Mouse (Mus musculus): ENCODE measurements around the gene Hoxa10. TPM values are rescaled to one million over a fixed set of nuclear protein-coding genes. Genes with fewer than 3 reads are reported as not detected.

Hoxa10 gene
- total and polyA plus RNA-seq, 3 experiments: 0.05 TPM; not detected in 2

- ATAC-seq (ENCODE audit: extremely low read depth, insufficient number of reproducible peaks, low FRiP score, poor library complexity, severe bottlenecking): no peak
- Histone ChIP-seq H3K4me3 (ENCODE audit: low read depth, low read length) (no peak within 1 kb of the TSS; the same call in 1 of the 2 replicates), H3K9me3 (replicated peaks) (peaks cover 13% of the 10 kb centered on the region), H3K36me3 (replicated peaks) (no peaks in the 10 kb centered on the region), H3K4me1 (ENCODE audit: insufficient read depth, low read depth, low read length) (no peaks in the 10 kb centered on the region), H3K27me3 (ENCODE audit: insufficient read depth, low read length) (peaks cover 12% of the 10 kb centered on the region; the same call in 1 of the 2 replicates)
- no peak for TF ChIP-seq POLR2AphosphoS5 (IDR thresholded peaks at IDR 0.05; ENCODE audit: insufficient replicate concordance, low read depth, low read length)
- no peak for TF ChIP-seq TAL1 (conservative IDR thresholded peaks at IDR 0.05; ENCODE audit: low read depth, low read length)
- no peak for TF ChIP-seq GATA2 (IDR thresholded peaks at IDR 0.05; ENCODE audit: borderline replicate concordance, low read depth, low read length)
- no peak for TF ChIP-seq CTCF (IDR thresholded peaks at IDR 0.05; ENCODE audit: low read depth, low read length)
- no peak for TF ChIP-seq GATA1 (IDR thresholded peaks at IDR 0.05; ENCODE audit: borderline replicate concordance, low read length)
- DNase-seq (ENCODE audit: low spot score): no peak
These were observed 36.5 kb downstream of the Hoxa10 start, which contains the start of gene Hoxa5 for GRCm38 (mm10) chr6:52204050-52204752. Gene Hoxa5, minus strand, starts transcription at chr6:52204587.

GRCm38 (mm10) chr6:52203371-52204049 is 37.1 kb downstream of the Hoxa10 start:
- TF ChIP-seq TAL1 (conservative IDR thresholded peaks at IDR 0.05; ENCODE audit: low read depth, low read length) (no peak), POLR2AphosphoS5 (IDR thresholded peaks at IDR 0.05; ENCODE audit: insufficient replicate concordance, low read depth, low read length) (no peak), CTCF (IDR thresholded peaks at IDR 0.05; ENCODE audit: low read depth, low read length) (no peak)
- DNase-seq (ENCODE audit: low spot score): no peak
- H3K27me3 ChIP-seq (ENCODE audit: insufficient read depth, low read length): peaks cover 11% of the 10 kb centered on the region; the same call in 1 of the 2 replicates
- peaks cover 13% of the 10 kb centered on the region for H3K9me3 ChIP-seq (replicated peaks)
- H3K36me3 ChIP-seq (replicated peaks): no peaks in the 10 kb centered on the region
- no peak overlapping the region for H3K4me3 ChIP-seq (ENCODE audit: low read depth, low read length)
- no peaks in the 10 kb centered on the region for H3K4me1 ChIP-seq (ENCODE audit: insufficient read depth, low read depth, low read length)
- no peak for ATAC-seq (ENCODE audit: extremely low read depth, insufficient number of reproducible peaks, low FRiP score, poor library complexity, severe bottlenecking)

- Histone ChIP-seq H3K36me3 (replicated peaks) (no peaks in the 10 kb centered on the region), H3K4me3 (ENCODE audit: low read depth, low read length) (no peak overlapping the region), H3K9me3 (replicated peaks) (peaks cover 13% of the 10 kb centered on the region), H3K4me1 (ENCODE audit: insufficient read depth, low read depth, low read length) (no peaks in the 10 kb centered on the region), H3K27me3 (ENCODE audit: insufficient read depth, low read length) (peaks cover 10% of the 10 kb centered on the region; the same call in 1 of the 2 replicates)
- TF ChIP-seq GATA2 (IDR thresholded peaks at IDR 0.05; ENCODE audit: borderline replicate concordance, low read depth, low read length): no peak
- ATAC-seq (ENCODE audit: extremely low read depth, insufficient number of reproducible peaks, low FRiP score, poor library complexity, severe bottlenecking): no peak
- no peak for DNase-seq (ENCODE audit: low spot score)
These were observed 37.6 kb downstream of the Hoxa10 start for GRCm38 (mm10) chr6:52203121-52203370.

GRCm38 (mm10) chr6:52202362-52203120 is 38.1 kb downstream of the Hoxa10 start:
- no peak for TF ChIP-seq CTCF (IDR thresholded peaks at IDR 0.05; ENCODE audit: low read depth, low read length)
- TF ChIP-seq TAL1 (conservative IDR thresholded peaks at IDR 0.05; ENCODE audit: low read depth, low read length): no peak
- TF ChIP-seq GATA2 (IDR thresholded peaks at IDR 0.05; ENCODE audit: borderline replicate concordance, low read depth, low read length): no peak
- TF ChIP-seq GATA1 (IDR thresholded peaks at IDR 0.05; ENCODE audit: borderline replicate concordance, low read length): no peak
- TF ChIP-seq POLR2AphosphoS5 (IDR thresholded peaks at IDR 0.05; ENCODE audit: insufficient replicate concordance, low read depth, low read length): no peak
- DNase-seq (ENCODE audit: low spot score): no peak
- ATAC-seq (ENCODE audit: extremely low read depth, insufficient number of reproducible peaks, low FRiP score, poor library complexity, severe bottlenecking): no peak
- peaks cover 10% of the 10 kb centered on the region; the same call in 1 of the 2 replicates for H3K27me3 ChIP-seq (ENCODE audit: insufficient read depth, low read length)
- no peaks in the 10 kb centered on the region for H3K4me1 ChIP-seq (ENCODE audit: insufficient read depth, low read depth, low read length)
- H3K9me3 ChIP-seq (replicated peaks): peaks cover 13% of the 10 kb centered on the region
- H3K4me3 ChIP-seq (ENCODE audit: low read depth, low read length): no peak overlapping the region
- no peaks in the 10 kb centered on the region for H3K36me3 ChIP-seq (replicated peaks)

- TF ChIP-seq GATA2 (IDR thresholded peaks at IDR 0.05; ENCODE audit: borderline replicate concordance, low read depth, low read length) (no peak), GATA1 (IDR thresholded peaks at IDR 0.05; ENCODE audit: borderline replicate concordance, low read length) (no peak), POLR2AphosphoS5 (IDR thresholded peaks at IDR 0.05; ENCODE audit: insufficient replicate concordance, low read depth, low read length) (no peak), CTCF (IDR thresholded peaks at IDR 0.05; ENCODE audit: low read depth, low read length) (no peak), TAL1 (conservative IDR thresholded peaks at IDR 0.05; ENCODE audit: low read depth, low read length) (no peak)
- Histone ChIP-seq H3K27me3 (ENCODE audit: insufficient read depth, low read length) (peaks cover 10% of the 10 kb centered on the region; the same call in 1 of the 2 replicates), H3K36me3 (replicated peaks) (no peaks in the 10 kb centered on the region), H3K4me3 (ENCODE audit: low read depth, low read length) (no peak overlapping the region), H3K4me1 (ENCODE audit: insufficient read depth, low read depth, low read length) (no peaks in the 10 kb centered on the region), H3K9me3 (replicated peaks) (peaks cover 13% of the 10 kb centered on the region)
- ATAC-seq (ENCODE audit: extremely low read depth, insufficient number of reproducible peaks, low FRiP score, poor library complexity, severe bottlenecking) (no peak), DNase-seq (ENCODE audit: low spot score) (no peak)
These were observed 39.4 kb downstream of the Hoxa10 start for GRCm38 (mm10) chr6:52201269-52201668.

GRCm38 (mm10) chr6:52200751-52201250 is 39.9 kb downstream of the Hoxa10 start:
- ATAC-seq (ENCODE audit: extremely low read depth, insufficient number of reproducible peaks, low FRiP score, poor library complexity, severe bottlenecking): no peak
- peaks cover 11% of the 10 kb centered on the region for H3K9me3 ChIP-seq (replicated peaks)
- DNase-seq (ENCODE audit: low spot score): no peak
- TF ChIP-seq TAL1 (conservative IDR thresholded peaks at IDR 0.05; ENCODE audit: low read depth, low read length): no peak
- TF ChIP-seq CTCF (IDR thresholded peaks at IDR 0.05; ENCODE audit: low read depth, low read length): no peak
- no peak for TF ChIP-seq GATA1 (IDR thresholded peaks at IDR 0.05; ENCODE audit: borderline replicate concordance, low read length)
- TF ChIP-seq GATA2 (IDR thresholded peaks at IDR 0.05; ENCODE audit: borderline replicate concordance, low read depth, low read length): no peak
- no peak for TF ChIP-seq POLR2AphosphoS5 (IDR thresholded peaks at IDR 0.05; ENCODE audit: insufficient replicate concordance, low read depth, low read length)
- peaks cover 10% of the 10 kb centered on the region; the same call in 1 of the 2 replicates for H3K27me3 ChIP-seq (ENCODE audit: insufficient read depth, low read length)
- no peaks in the 10 kb centered on the region for H3K36me3 ChIP-seq (replicated peaks)
- H3K4me3 ChIP-seq (ENCODE audit: low read depth, low read length): no peak overlapping the region
- H3K4me1 ChIP-seq (ENCODE audit: insufficient read depth, low read depth, low read length): no peaks in the 10 kb centered on the region
